Mouse (Mus musculus): Measurements from ENCODE around the gene Sorl1. TPM values are rescaled to one million over a fixed set of nuclear protein-coding genes. Genes with fewer than 3 reads are reported as not detected.
A peak's percentile ranks its signal among the peaks of the same experiment; 100 is the strongest.

Sorl1 gene
- polyA plus RNA-seq, 1 experiment, result under 0.01 TPM

DNA sequence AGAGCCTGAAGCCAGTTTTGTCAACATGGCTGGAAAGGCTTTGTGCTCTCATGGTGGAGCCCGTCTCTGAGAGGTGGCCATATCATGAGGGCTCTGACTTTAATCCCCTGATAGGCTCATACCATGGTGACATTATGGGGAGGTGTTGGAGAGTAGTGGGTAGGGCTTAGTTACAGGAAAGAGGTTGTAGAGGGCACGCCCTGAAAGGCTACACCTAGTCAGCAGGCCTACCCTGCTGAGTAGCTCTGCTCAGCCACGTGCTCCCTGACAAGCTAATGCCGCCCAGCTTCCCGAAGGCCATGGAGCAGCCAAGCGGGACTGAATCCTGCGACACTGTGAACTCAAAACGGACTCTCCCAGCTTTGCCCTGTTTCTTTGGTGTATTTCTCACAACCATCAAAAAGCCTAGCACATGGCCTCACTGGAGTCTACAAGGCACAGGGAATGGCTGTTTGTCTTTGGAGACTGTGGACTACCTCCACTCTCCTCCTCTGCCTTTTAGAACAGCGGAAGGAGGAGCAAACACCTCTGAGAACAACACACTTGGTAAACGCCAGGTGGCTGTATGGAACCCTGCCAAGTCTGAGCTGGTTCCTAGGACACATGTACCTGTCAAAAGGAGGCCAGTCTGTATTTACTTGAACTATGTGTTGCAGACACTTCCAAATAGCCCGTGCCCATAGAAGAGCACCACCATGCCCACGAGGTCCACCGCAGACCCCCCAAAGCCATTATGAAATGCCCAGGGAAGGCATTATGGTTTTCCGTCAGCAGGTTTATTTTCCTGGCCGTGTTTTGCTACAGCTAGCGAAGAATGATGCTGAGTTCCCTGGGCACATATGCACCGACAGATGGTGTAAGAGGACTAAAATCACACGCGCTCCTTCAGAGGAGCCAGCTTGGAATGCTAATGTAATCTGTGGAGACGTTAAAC is 69.5 kb downstream of the Sorl1 start:
- Histone ChIP-seq H3K4me2 (ENCODE audit: low read depth) (no peak overlapping the region), H3ac (ENCODE audit: control insufficient read depth, insufficient read length) (no peak overlapping the region), H3K4me3 (no peak overlapping the region), H3K79me2 (ENCODE audit: control insufficient read depth, insufficient read depth) (no peaks in the 10 kb centered on the region), H3K27me3 (ENCODE audit: control insufficient read depth, insufficient read depth, insufficient read length) (no peaks in the 10 kb centered on the region), H3K36me3 (ENCODE audit: control insufficient read depth, insufficient read depth) (no peaks in the 10 kb centered on the region)
- TF ChIP-seq SRF (IDR thresholded peaks at IDR 0.05; ENCODE audit: control insufficient read depth, insufficient read length, low read depth) (no peak), E2F4 (IDR thresholded peaks at IDR 0.05; ENCODE audit: insufficient read depth) (no peak), TCF12 (IDR thresholded peaks at IDR 0.05; ENCODE audit: insufficient read depth, poor library complexity, severe bottlenecking) (no peak), TCF3 (IDR thresholded peaks at IDR 0.05; ENCODE audit: insufficient read length, low read depth) (no peak), POLR2AphosphoS2 (IDR thresholded peaks at IDR 0.05; ENCODE audit: insufficient read length, low read depth) (no peak), POLR2A (IDR thresholded peaks at IDR 0.05; ENCODE audit: insufficient read length, low read depth) (no peak), MYOD1 (IDR thresholded peaks at IDR 0.05; ENCODE audit: control insufficient read depth in 1 of 3, insufficient read length in 2 of 3, low read depth in 2 of 3) (no peak), CEBPB (IDR thresholded peaks at IDR 0.05; ENCODE audit: insufficient read depth, poor library complexity, severe bottlenecking) (no peak), MAX (IDR thresholded peaks at IDR 0.05; ENCODE audit: low read depth) (no peak), USF1 (IDR thresholded peaks at IDR 0.05; ENCODE audit: low read depth) (no peak), REST (IDR thresholded peaks at IDR 0.05; ENCODE audit: insufficient read depth, insufficient read length) (no peak), MYOG (IDR thresholded peaks at IDR 0.05; ENCODE audit: control insufficient read depth in 1 of 3, insufficient read depth in 1 of 3, insufficient read length in 2 of 3, low read depth in 2 of 3) (no peak)

DNA sequence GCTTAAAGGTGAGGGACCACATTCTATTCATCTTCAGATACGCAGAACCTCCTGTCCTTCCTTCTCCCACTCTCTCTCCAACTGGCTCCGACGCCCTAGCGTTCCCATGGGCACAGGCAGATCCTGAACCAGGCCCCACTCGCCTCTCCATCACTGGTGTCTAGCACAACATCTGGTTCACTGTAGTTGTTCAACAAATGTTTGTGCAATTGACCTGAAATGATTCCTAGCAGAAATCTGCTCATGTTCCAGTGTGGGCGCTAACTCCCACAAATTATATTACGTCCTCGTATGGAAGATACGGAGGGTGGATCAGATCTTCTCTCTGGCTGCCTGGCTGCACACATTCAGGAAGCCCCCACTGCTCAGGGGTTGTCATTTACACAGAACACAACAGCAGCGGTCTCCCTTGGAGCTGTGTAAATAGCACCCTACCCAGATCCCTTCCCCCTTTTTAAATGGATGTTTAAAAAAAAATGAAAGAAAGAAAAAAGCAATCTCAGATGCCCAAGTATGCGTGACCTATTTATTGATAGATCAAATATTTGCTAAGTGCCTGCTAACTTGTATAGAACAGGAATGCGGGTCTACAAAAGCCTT is 70.4 kb downstream of the Sorl1 start:
- Histone ChIP-seq H3K27me3 (ENCODE audit: control insufficient read depth, insufficient read depth, insufficient read length) (no peaks in the 10 kb centered on the region), H3K79me2 (ENCODE audit: control insufficient read depth, insufficient read depth) (no peaks in the 10 kb centered on the region)
- TF ChIP-seq E2F4 (IDR thresholded peaks at IDR 0.05; ENCODE audit: insufficient read depth), result no peak

DNA sequence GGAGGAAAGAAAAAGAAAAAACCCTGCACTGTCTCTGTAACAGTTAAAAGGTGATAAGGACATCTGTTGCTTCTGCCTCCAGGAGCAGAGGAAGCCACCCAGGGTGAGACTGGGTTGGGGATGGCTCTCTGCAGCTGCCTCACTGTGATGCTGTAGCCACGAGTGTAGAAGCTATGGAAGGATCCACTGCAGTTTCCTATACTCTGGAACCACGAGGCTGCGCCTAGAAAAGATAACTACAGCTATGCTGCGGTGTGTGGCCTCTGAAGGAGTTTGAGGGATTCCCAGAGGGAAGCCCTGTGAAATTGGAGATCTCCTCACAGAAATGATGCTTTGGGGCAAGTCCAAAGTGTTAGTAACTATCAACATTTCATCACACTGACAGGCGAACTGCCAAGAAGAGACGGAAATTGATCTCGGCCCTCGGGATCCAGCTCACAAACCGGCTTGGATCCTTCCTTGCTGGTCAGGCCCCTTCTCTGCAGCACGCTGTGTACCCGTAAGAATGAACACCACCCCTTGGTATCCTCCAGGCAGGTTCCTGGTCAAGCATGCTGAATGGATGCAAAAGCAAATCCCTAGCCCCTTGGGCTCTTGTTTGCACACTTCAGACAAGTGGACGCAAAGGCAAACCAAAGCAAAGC is 71.3 kb downstream of the Sorl1 start:
- TF ChIP-seq MAX (IDR thresholded peaks at IDR 0.05; ENCODE audit: low read depth) (no peak), USF1 (IDR thresholded peaks at IDR 0.05; ENCODE audit: low read depth) (no peak), POLR2AphosphoS2 (IDR thresholded peaks at IDR 0.05; ENCODE audit: insufficient read length, low read depth) (no peak), CEBPB (IDR thresholded peaks at IDR 0.05; ENCODE audit: insufficient read depth, poor library complexity, severe bottlenecking) (peak; percentile 36; the same call in 1 of the 2 replicates), E2F4 (IDR thresholded peaks at IDR 0.05; ENCODE audit: insufficient read depth) (no peak), REST (IDR thresholded peaks at IDR 0.05; ENCODE audit: insufficient read depth, insufficient read length) (no peak), MYOD1 (IDR thresholded peaks at IDR 0.05; ENCODE audit: control insufficient read depth in 1 of 3, insufficient read length in 2 of 3, low read depth in 2 of 3) (no peak), TCF3 (IDR thresholded peaks at IDR 0.05; ENCODE audit: insufficient read length, low read depth) (no peak)
- no peak overlapping the region for H3K4me2 ChIP-seq (ENCODE audit: low read depth)

More for the DNA sequence above, 70.4 kb downstream of the Sorl1 start:
- H3K4me3 ChIP-seq, result no peak overlapping the region
- H3K4me2 ChIP-seq (ENCODE audit: low read depth), result no peak overlapping the region
- H3K36me3 ChIP-seq (ENCODE audit: control insufficient read depth, insufficient read depth), result no peaks in the 10 kb centered on the region
- no peak overlapping the region for H3ac ChIP-seq (ENCODE audit: control insufficient read depth, insufficient read length)

DNA sequence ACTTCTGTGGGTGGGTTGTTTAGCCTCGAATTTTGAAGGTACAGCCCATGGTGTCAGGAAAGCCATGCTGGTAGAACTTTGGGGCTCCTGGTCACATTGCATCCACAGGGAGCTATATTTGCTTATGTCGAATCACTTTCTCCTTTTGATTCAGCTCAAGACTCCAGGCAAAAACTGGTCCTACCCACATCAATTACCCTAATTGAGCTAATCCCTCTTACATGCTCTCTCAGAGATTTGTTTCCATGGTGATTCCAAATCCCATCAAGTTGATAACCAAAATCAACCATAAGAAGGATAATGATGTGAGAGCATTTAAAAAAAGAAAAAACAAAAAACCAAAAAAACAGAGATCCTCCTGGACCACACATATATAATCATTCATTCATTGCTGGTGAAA is 75.6 kb downstream of the Sorl1 start:
- TF ChIP-seq MAX (IDR thresholded peaks at IDR 0.05; ENCODE audit: low read depth) (no peak), USF1 (IDR thresholded peaks at IDR 0.05; ENCODE audit: low read depth) (no peak), TCF12 (IDR thresholded peaks at IDR 0.05; ENCODE audit: insufficient read depth, poor library complexity, severe bottlenecking) (no peak)
- Histone ChIP-seq H3K4me3 (no peak overlapping the region), H3K4me2 (ENCODE audit: low read depth) (no peak overlapping the region), H3K36me3 (ENCODE audit: control insufficient read depth, insufficient read depth) (no peaks in the 10 kb centered on the region), H3K27me3 (ENCODE audit: control insufficient read depth, insufficient read depth, insufficient read length) (no peaks in the 10 kb centered on the region), H3K79me2 (ENCODE audit: control insufficient read depth, insufficient read depth) (no peaks in the 10 kb centered on the region), H3ac (ENCODE audit: control insufficient read depth, insufficient read length) (no peak overlapping the region)

More for the DNA sequence above, 71.3 kb downstream of the Sorl1 start:
- no peak overlapping the region for H3K4me3 ChIP-seq
- no peaks in the 10 kb centered on the region for H3K36me3 ChIP-seq (ENCODE audit: control insufficient read depth, insufficient read depth)
- H3K79me2 ChIP-seq (ENCODE audit: control insufficient read depth, insufficient read depth), result no peaks in the 10 kb centered on the region
- no peaks in the 10 kb centered on the region for H3K27me3 ChIP-seq (ENCODE audit: control insufficient read depth, insufficient read depth, insufficient read length)
- H3ac ChIP-seq (ENCODE audit: control insufficient read depth, insufficient read length), result no peak overlapping the region

DNA sequence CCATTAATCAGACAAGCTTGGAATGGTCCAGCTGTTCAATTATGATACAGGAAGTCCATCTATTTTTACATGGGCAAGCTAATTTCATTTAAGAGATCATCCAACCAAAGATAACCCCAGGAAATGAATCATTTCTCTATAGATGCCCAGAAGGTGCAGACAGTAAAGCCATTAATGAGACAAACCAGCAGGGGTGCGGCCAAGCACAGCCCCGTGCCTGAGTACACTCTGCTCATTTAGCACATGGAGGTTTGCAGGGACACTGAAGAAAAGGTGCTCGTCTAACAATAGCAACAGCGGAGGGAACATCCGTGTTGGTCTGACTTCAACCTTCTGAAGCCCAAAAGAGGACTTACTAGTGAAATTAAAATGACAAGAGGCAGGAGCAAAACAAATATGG is 76.3 kb downstream of the Sorl1 start:
- H3K4me3 ChIP-seq, result no peak overlapping the region
- no peak for TF ChIP-seq MYOG (IDR thresholded peaks at IDR 0.05; ENCODE audit: control insufficient read depth in 1 of 3, insufficient read depth in 1 of 3, insufficient read length in 2 of 3, low read depth in 2 of 3)
- TF ChIP-seq MAX (IDR thresholded peaks at IDR 0.05; ENCODE audit: low read depth), result no peak
- no peak for TF ChIP-seq POLR2AphosphoS2 (IDR thresholded peaks at IDR 0.05; ENCODE audit: insufficient read length, low read depth)
- TF ChIP-seq TCF3 (IDR thresholded peaks at IDR 0.05; ENCODE audit: insufficient read length, low read depth), result no peak
- no peak for TF ChIP-seq E2F4 (IDR thresholded peaks at IDR 0.05; ENCODE audit: insufficient read depth)
- no peak for TF ChIP-seq CEBPB (IDR thresholded peaks at IDR 0.05; ENCODE audit: insufficient read depth, poor library complexity, severe bottlenecking)

More for the DNA sequence above, 76.3 kb downstream of the Sorl1 start:
- H3K4me2 ChIP-seq (ENCODE audit: low read depth), result no peak overlapping the region
- H3K79me2 ChIP-seq (ENCODE audit: control insufficient read depth, insufficient read depth), result no peaks in the 10 kb centered on the region
- H3K27me3 ChIP-seq (ENCODE audit: control insufficient read depth, insufficient read depth, insufficient read length), result peaks cover 3% of the 10 kb centered on the region
- no peaks in the 10 kb centered on the region for H3K36me3 ChIP-seq (ENCODE audit: control insufficient read depth, insufficient read depth)
- H3ac ChIP-seq (ENCODE audit: control insufficient read depth, insufficient read length), result no peak overlapping the region

Measured in myocyte (in vitro differentiated cells).